Mouse (Mus musculus) cortical plate, adult 2 months (tissue): ENCODE measurements around the gene Hc. TPM values are rescaled to one million over a fixed set of nuclear protein-coding genes. Genes with fewer than 3 reads are reported as not detected.

ENCODE experiments used
- H3K27ac ChIP-seq: fragments of 200-500 bp; 2 replicates; pipeline ENCODE4 v1.5.1; 2012; ENCODE audit warnings: low read length, control low read depth, inconsistent platforms; ENCODE audit not compliant: insufficient read depth
- H3K4me1 ChIP-seq: fragments of 200-500 bp; 2 replicates; pipeline ENCODE4 v1.6.1; 2011; ENCODE audit warnings: low read length; ENCODE audit not compliant: control insufficient read depth, insufficient read depth
- H3K4me3 ChIP-seq: fragments of 200-500 bp; 2 replicates; pipeline ENCODE4 v1.5.1; 2011; ENCODE audit warnings: mild to moderate bottlenecking, low read length, control low read depth; ENCODE audit not compliant: insufficient read depth
- CTCF ChIP-seq: fragments of 200-500 bp; IDR thresholded peaks from 2 replicates; pipeline ENCODE4 v1.5.1; 2011; ENCODE audit warnings: mild to moderate bottlenecking, control low read depth, low read length; ENCODE audit not compliant: insufficient read depth; ENCODE audit errors: extremely low read depth
- POLR2A ChIP-seq: fragments of 200-500 bp; IDR thresholded peaks from 2 replicates; pipeline ENCODE4 v1.6.1; 2011; ENCODE audit warnings: mild to moderate bottlenecking, low read length, control low read depth; ENCODE audit not compliant: insufficient read depth; ENCODE audit errors: extremely low read depth
- polyA plus RNA-seq: library from polyadenylated mRNA; depleted of rRNA; stranded (reverse); fragments of >200 nt; gene quantifications from 2 replicates; pipeline ENCODE4 v1.2.3, GENCODE M21; 2012

Hc gene
- polyA plus RNA-seq, 1 experiment: 0.35 TPM

GRCm38 (mm10) chr2:34960966-34961365, 100.3 kb downstream of the Hc start:
- Histone ChIP-seq H3K27ac (no peak overlapping the region), H3K4me3 (no peak overlapping the region)

GRCm38 (mm10) chr2:34960466-34960865, 100.8 kb downstream of the Hc start:
- Histone ChIP-seq H3K4me3 (no peak overlapping the region), H3K4me1 (no peaks in the 10 kb centered on the region), H3K27ac (no peak overlapping the region)
- TF ChIP-seq POLR2A: no peak
- no peak for TF ChIP-seq CTCF

More at GRCm38 (mm10) chr2:34960966-34961365, 100.3 kb downstream of the Hc start:
- TF ChIP-seq POLR2A: no peak
- TF ChIP-seq CTCF: no peak
- no peaks in the 10 kb centered on the region for H3K4me1 ChIP-seq

DNA sequence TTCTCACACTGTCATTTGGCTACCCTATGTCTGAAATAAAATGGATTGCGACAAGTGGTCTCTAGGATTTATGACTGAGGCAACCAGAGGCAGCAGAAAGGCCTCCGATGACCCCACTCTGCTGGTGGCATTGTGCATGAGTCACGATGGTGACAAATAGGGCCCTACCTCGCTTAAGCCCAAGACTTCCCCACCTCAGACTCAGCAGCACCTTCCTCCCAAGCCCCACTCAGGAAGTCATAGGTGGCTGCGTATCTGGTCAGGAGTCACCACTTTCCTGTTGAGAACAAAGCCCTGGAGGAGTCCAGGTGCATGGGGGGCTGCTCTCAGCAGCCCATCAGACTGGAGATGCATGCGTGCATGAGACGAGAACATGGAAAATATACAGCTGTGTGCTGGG, 102.7 kb downstream of the Hc start:
- H3K27ac ChIP-seq: no peak overlapping the region
- TF ChIP-seq CTCF (no peak), POLR2A (no peak)
- no peaks in the 10 kb centered on the region for H3K4me1 ChIP-seq
- no peak overlapping the region for H3K4me3 ChIP-seq

DNA sequence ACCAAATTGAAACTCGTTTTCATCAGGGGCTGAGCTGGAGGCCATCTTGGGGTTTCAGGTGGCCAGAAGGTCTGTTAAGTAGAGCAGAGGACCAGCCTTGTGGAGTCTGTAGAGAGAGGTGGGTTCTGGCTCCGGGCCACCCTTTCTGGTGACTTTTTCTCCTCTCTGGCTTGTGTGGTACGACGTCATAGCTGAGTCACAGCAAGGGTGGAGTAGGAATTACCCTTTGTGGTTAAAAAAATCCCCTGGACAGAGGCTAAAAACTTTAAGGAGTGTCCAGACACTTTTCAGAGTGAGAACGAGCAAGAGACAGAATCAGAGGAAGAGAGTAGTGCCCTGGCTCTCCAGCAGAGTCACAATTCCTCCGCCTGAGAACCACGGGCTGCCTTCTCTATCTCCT, 103.2 kb downstream of the Hc start:
- TF ChIP-seq POLR2A (no peak), CTCF (no peak)
- H3K27ac ChIP-seq: no peak overlapping the region
- H3K4me3 ChIP-seq: no peak overlapping the region
- H3K4me1 ChIP-seq: no peaks in the 10 kb centered on the region

DNA sequence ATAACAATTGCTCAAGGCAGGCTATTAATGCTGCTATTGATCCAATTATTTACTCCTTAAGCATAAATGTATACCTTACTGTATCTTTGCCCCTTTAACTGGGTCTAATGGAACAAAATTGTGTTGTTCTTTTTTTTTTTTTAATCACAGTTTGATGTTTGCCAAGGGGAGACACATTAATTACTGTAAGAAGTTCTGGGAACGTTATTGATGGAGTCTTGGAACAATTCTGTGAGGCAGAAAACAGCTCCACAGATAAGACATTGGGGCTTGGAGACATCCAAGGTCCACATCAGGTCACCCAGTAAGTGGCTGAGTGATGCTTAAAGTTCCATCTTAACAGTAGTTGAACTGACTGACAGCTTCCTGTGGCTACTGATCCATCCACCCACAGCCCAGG, 103.8 kb downstream of the Hc start:
- TF ChIP-seq CTCF (no peak), POLR2A (no peak)
- Histone ChIP-seq H3K4me3 (no peak overlapping the region), H3K4me1 (no peaks in the 10 kb centered on the region), H3K27ac (no peak overlapping the region)

- Histone ChIP-seq H3K4me1 (no peaks in the 10 kb centered on the region), H3K27ac (no peak overlapping the region), H3K4me3 (no peak overlapping the region)
- TF ChIP-seq CTCF (no peak), POLR2A (no peak)
Measured at GRCm38 (mm10) chr2:34956941-34957340, 104.3 kb downstream of the Hc start.

GRCm38 (mm10) chr2:34954344-34954743, 106.9 kb downstream of the Hc start:
- no peak overlapping the region for H3K4me3 ChIP-seq
- H3K4me1 ChIP-seq: no peaks in the 10 kb centered on the region
- no peak overlapping the region for H3K27ac ChIP-seq
- TF ChIP-seq POLR2A: no peak
- TF ChIP-seq CTCF: no peak

- H3K27ac ChIP-seq: no peak overlapping the region
- no peak for TF ChIP-seq POLR2A
- TF ChIP-seq CTCF: no peak
- no peaks in the 10 kb centered on the region for H3K4me1 ChIP-seq
- H3K4me3 ChIP-seq: no peak overlapping the region
Measured at GRCm38 (mm10) chr2:34953547-34954116, 107.6 kb downstream of the Hc start.

GRCm38 (mm10) chr2:34953018-34953417, 108.2 kb downstream of the Hc start:
- no peak overlapping the region for H3K27ac ChIP-seq
- H3K4me1 ChIP-seq: no peaks in the 10 kb centered on the region
- no peak overlapping the region for H3K4me3 ChIP-seq
- TF ChIP-seq CTCF (no peak), POLR2A (no peak)

GRCm38 (mm10) chr2:34951469-34951868, 109.8 kb downstream of the Hc start:
- Histone ChIP-seq H3K27ac (no peak overlapping the region), H3K4me3 (no peak overlapping the region), H3K4me1 (no peaks in the 10 kb centered on the region)
- TF ChIP-seq CTCF: no peak
- no peak for TF ChIP-seq POLR2A
